Mouse (Mus musculus) ES-E14 (cell line): Measurements from ENCODE around the gene Susd4.

Experiments used
- CHD2 ChIP-seq: IDR thresholded peaks from 2 replicates; pipeline ENCODE4 v1.6.1; 2014; ENCODE audit warnings: mild to moderate bottlenecking, low read depth, low read length, inconsistent platforms
- MAFK ChIP-seq: IDR thresholded peaks from 2 replicates; pipeline ENCODE4 v1.6.1; 2014; ENCODE audit warnings: mild to moderate bottlenecking, low read depth, low read length, inconsistent platforms; ENCODE audit not compliant: insufficient read depth
- ZC3H11A ChIP-seq: IDR thresholded peaks from 2 replicates; pipeline ENCODE4 v1.6.1; 2012; ENCODE audit warnings: low read depth, mild to moderate bottlenecking, inconsistent platforms, low read length, borderline replicate concordance
- ZNF384 ChIP-seq: IDR thresholded peaks from 2 replicates; pipeline ENCODE4 v1.6.1; 2012; ENCODE audit warnings: low read depth, low read length, inconsistent platforms

GRCm38 (mm10) chr1:182763191-182763715 is 407 bp upstream of the Susd4 start:
- TF ChIP-seq CHD2 (no peak), ZC3H11A (no peak), ZNF384 (no peak), MAFK (no peak)
